17 mouse cellular contexts compared by ENCODE assay signal in the genomic region with DNA sequence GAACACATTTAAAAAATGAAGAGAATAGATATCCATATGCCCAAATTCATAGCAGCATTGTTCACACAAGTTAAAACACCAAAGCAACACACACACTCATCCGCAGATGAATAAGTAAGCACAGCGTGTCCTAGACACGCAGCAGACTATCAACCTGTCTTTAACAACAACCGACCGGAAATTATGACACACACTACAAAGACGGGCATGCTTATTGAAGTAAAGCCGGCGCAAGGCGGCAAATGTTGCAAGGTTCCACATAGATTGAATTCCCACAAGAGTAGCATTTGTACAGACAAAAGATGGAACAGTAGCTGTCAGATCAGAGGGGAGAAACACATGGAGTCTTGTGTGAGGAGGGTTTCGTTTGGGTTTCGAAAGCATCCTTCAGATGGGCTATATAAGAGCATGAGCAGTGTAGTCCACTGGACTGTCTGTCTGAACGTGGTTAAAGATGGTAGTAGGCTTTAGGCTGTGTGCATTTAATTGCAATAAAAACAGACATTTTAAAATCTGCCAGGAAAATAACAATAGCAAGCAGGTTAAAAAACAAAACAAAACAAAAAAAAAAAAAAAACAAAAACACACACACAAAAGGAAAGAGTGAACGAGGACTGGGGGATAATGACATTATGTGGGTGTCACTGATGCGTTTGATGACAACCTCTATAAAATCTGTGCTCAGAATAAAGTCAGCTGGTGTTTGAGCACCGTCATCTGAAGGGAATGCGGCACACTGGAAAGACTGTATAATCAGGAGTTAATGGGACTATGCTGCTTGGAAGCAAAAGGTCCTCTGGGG.
A peak's percentile ranks its signal among the peaks of the same experiment; 100 is the strongest.
DNase-seq lines count a peak whose midpoint lies in the region; ATAC-seq lines count a peak whose summit lies in the region.
"Had no signal": no experiment of that assay in that cellular context is flagged by ENCODE, and none has a peak within 500 bp of the region (broad histone marks: within the 10 kb centered on the region; RNA-seq: fewer than 3 reads in every experiment).

No protein-coding gene starts in this region.

- 67% methylated on average over 16 of the region's 16 CpGs for WGBS in hindbrain, embryonic 12.5 days
- WGBS in midbrain, embryonic 13.5 days: 59% methylated on average over 16 of the region's 16 CpGs
- WGBS in neural tube, embryonic 14.5 days: 28% methylated on average over 16 of the region's 16 CpGs

- H3K27ac ChIP-seq in hindbrain, embryonic 12.5 days: peak overlapping the region; percentile 73
- H3K27ac ChIP-seq in midbrain, embryonic 13.5 days: peak overlapping the region; percentile 69
- peak overlapping the region; percentile 69 for H3K27ac ChIP-seq in neural tube, embryonic 14.5 days (ENCODE audit: low read depth, low read length)
- H3K27ac ChIP-seq: embryonic facial prominence, embryonic 12.5 days; liver, embryonic 13.5 days; lung, embryonic 15.5 days had no signal

- H3K27me3 ChIP-seq in hindbrain, embryonic 12.5 days: no peaks in the 10 kb centered on the region
- H3K27me3 ChIP-seq in midbrain, embryonic 13.5 days: no peaks in the 10 kb centered on the region
- H3K27me3 ChIP-seq in neural tube, embryonic 14.5 days (ENCODE audit: control insufficient read depth, insufficient read depth, low read length): no peaks in the 10 kb centered on the region
- H3K27me3 ChIP-seq: embryonic facial prominence, embryonic 12.5 days; liver, embryonic 13.5 days; lung, embryonic 15.5 days; Patski had no signal

- intact Hi-C loops in heart, postnatal 14 days (cut with DNase I): no loop called here

- peaks cover 6% of the 10 kb centered on the region; the same call in 1 of the 2 replicates for H3K4me1 ChIP-seq in hindbrain, embryonic 12.5 days
- H3K4me1 ChIP-seq in midbrain, embryonic 13.5 days (replicated peaks): peaks cover 28% of the 10 kb centered on the region
- H3K4me1 ChIP-seq in neural tube, embryonic 14.5 days (ENCODE audit: control insufficient read depth, insufficient read depth, low read length): 0 out of 2 replicates have a peak, but pooled peaks cover 4% of the 10 kb centered on the region
- H3K4me1 ChIP-seq: embryonic facial prominence, embryonic 12.5 days; liver, embryonic 13.5 days; lung, embryonic 15.5 days had no signal

- peak; percentile 9 for DNase-seq in heart, adult 11 months
- no peak for DNase-seq in heart, postnatal 14 days
- no peak for DNase-seq in frontal cortex, postnatal 10 days (ENCODE audit: low spot score in 2 of 2)
- DNase-seq in left cerebral cortex, adult 11 months (ENCODE audit: low spot score): no peak
- DNase-seq: B cell, adult 2 months; cerebellum, adult 9-10 months; heart, adult 18-20 months; kidney, adult 2 months; kidney, postnatal 14 days; liver, embryonic 13.5 days; thymus, postnatal 4 days had no signal

- H3K9ac ChIP-seq in hindbrain, embryonic 12.5 days: no peak overlapping the region
- H3K9ac ChIP-seq in midbrain, embryonic 13.5 days (replicated peaks): no peak overlapping the region
- H3K9ac ChIP-seq in neural tube, embryonic 14.5 days (replicated peaks; ENCODE audit: low read depth, low read length): no peak overlapping the region; the same call in 1 of the 2 replicates
- H3K9ac ChIP-seq: embryonic facial prominence, embryonic 12.5 days; liver, embryonic 13.5 days; lung, embryonic 15.5 days had no signal

- no peak overlapping the region for H3K4me3 ChIP-seq in hindbrain, embryonic 12.5 days
- no peak overlapping the region for H3K4me3 ChIP-seq in midbrain, embryonic 13.5 days (replicated peaks)
- peak overlapping the region; percentile 11; the same call in 1 of the 2 replicates for H3K4me3 ChIP-seq in neural tube, embryonic 14.5 days (ENCODE audit: low read depth, low read length)
- H3K4me3 ChIP-seq: embryonic facial prominence, embryonic 12.5 days; liver, embryonic 13.5 days; lung, embryonic 15.5 days had no signal

- peak; percentile 80 for ATAC-seq in hindbrain, embryonic 12.5 days (ENCODE audit: low FRiP score)
- peak; percentile 76 for ATAC-seq in midbrain, embryonic 13.5 days
- peak; percentile 90 for ATAC-seq in neural tube, embryonic 14.5 days (ENCODE audit: low read depth)
- ATAC-seq: Patski had no signal

- peak overlapping the region; percentile 35 for H3K4me2 ChIP-seq in hindbrain, embryonic 12.5 days (replicated peaks)
- peak overlapping the region; percentile 21 for H3K4me2 ChIP-seq in midbrain, embryonic 13.5 days (replicated peaks)
- peak overlapping the region; percentile 42 for H3K4me2 ChIP-seq in neural tube, embryonic 14.5 days (ENCODE audit: low read depth, low read length)
- H3K4me2 ChIP-seq: embryonic facial prominence, embryonic 12.5 days; liver, embryonic 13.5 days; lung, embryonic 15.5 days had no signal

- no peaks in the 10 kb centered on the region for H3K9me3 ChIP-seq in hindbrain, embryonic 12.5 days (replicated peaks)
- no peaks in the 10 kb centered on the region for H3K9me3 ChIP-seq in midbrain, embryonic 13.5 days
- H3K9me3 ChIP-seq in neural tube, embryonic 14.5 days (ENCODE audit: control insufficient read depth, low read length): no peaks in the 10 kb centered on the region
- H3K9me3 ChIP-seq: embryonic facial prominence, embryonic 12.5 days; liver, embryonic 13.5 days; lung, embryonic 15.5 days had no signal

- no peaks in the 10 kb centered on the region for H3K36me3 ChIP-seq in hindbrain, embryonic 12.5 days
- no peaks in the 10 kb centered on the region for H3K36me3 ChIP-seq in midbrain, embryonic 13.5 days
- H3K36me3 ChIP-seq in neural tube, embryonic 14.5 days (ENCODE audit: control insufficient read depth, insufficient read depth, low read length): no peaks in the 10 kb centered on the region
- H3K36me3 ChIP-seq: embryonic facial prominence, embryonic 12.5 days; liver, embryonic 13.5 days; lung, embryonic 15.5 days had no signal
